Mouse (Mus musculus) adrenal gland, adult 2 months (tissue): ENCODE measurements around the gene Mga. TPM values are rescaled to one million over a fixed set of nuclear protein-coding genes. Genes with fewer than 3 reads are reported as not detected.

ENCODE experiments used
- DNase-seq: peaks from one replicate; pipeline ENCODE4 v3.0.0; 2021
- long read RNA-seq: library from polyadenylated mRNA; stranded (forward); transcript quantifications from one replicate; pipeline ENCODE4 v2.0.0, GENCODE M21; 2021
- polyA plus RNA-seq: library from polyadenylated mRNA; depleted of rRNA; stranded (reverse); fragments of >200 nt; gene quantifications from 2 replicates; pipeline ENCODE4 v1.2.3, GENCODE M21; 2012; rRNA removed
- total RNA-seq, 2 experiments: library from RNA; stranded (reverse); gene quantifications; 2 replicates each; pipeline ENCODE4 v1.2.3; 2021

The Mga gene
- total RNA-seq (10 to 100 TPM; 40.5 to 43.6 TPM), polyA plus RNA-seq (8.1 and 10.3 TPM in 2 replicates)
- long read RNA-seq, partial matches to known transcripts = 1 of 3 reads
- long read RNA-seq, other reads (novel, unspliced or antisense) = 1 of 3 reads

DNA sequence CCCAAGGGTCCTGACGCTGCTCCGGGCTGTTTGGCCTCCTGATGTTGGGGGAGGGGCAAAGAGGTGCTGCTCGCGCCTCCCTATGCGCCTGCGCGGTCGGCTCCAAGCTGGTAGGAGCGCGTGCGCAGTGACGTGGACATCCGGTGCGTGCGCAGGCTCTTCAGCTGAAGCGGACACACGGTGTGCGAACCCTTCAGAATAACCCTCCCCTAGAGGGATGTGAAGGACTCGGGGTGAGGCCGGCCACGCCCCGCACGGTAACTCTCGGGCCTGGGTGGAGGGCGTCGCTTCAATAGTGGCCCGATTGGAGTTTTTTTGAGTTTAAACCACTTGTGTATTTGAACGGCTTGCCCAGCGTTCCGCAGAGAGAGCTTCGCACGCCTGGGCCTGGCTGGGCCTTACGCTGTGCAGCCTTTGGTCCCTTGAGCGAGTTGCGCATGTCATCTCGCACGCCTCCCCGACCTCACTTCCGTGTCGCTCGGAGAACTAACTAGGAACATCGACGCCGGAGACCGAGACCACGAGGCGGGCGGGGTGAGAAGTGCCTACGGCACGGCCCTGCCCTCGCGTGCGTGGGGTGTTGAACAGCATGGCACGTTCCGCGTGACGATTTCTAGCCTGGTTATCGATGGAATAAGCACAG is at the start of gene Mga:
Gene Mga, plus strand, starts transcription at position 139 of the 643 bp plus-strand sequence.
- peak; percentile 95 for DNase-seq

DNA sequence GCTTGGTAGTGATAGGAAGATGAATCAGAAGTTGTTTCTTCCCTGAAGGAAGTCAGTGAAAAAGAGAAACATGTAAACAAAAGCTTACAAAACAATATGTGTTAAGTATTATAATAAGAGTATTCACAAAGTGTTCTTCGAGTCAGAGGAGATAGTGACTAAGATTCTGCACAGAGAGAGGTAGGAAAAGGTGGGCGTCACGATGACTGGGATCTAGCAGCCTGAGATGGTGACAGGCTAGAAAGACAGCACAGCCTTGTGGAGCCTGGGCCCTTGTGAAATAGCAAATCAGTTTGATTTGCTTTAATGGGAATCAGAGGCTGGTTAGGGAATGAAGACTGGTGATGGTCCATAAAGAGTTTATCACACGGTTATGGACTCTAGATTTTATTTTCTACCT is 43.2 kb upstream of the Mga start:
- no peak for DNase-seq

DNA sequence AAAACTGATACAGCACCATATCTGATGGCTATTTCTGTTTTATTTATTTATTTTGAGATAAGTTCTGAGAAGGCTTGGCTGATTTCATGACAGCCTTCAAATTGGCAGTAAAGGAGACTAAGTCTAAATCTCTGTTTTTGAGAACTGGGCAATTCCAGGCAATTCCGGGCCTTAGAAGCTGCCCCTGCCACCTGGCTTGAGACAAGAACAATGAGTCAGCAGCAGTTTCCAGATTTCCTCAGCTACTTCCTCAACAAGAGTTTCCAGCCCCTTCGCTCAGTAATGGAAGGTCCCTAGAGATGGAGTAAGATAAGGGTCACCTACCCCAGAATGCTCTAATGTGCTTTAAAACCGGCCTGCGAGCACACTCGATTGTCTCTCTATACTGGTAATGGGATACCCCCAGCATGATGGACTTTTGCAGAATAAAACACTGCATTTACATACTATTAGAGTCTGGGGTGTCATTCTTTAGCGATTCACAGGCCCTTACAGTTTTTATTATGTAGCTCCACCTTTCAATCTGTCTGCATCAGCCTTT is 41.6 kb upstream of the Mga start:
- DNase-seq = no peak

DNA sequence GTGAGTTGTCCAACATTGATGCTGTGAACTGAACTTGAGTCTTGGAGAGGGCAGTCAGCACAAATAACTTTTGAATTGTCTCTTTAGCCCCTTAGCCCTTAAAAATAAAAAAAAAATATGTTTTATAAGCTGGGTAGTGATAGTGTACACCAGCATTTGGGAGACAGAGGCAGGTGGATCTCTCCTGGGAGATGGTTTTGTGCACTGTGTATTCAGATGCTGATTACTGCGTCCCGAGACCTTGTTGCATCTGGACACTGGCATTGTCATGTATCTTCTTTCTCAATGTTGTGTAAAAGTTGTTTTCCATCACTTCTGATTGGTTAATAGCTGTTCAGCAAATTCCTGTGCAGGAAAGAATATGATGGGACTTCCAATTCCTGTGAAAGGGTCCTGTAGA is 39.7 kb upstream of the Mga start:
- no peak for DNase-seq

DNA sequence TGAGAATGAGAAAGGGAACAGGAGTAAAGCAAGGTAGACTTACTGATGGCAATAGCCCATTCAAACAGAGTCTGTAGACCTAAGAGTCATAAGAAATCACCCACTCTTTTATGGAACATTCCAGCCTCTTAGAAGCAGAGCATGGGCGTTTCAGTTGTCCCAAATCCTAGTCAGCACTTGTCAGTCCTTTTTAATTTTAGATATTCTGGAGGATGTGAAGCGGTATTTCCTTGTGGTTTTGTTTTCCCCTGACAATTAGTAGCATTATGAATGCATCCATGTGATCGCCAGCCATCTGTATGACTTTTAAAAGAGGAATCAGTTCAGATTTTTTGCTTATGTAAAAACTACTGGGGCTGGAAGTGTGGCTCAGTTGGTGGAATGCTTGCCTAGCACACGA is 32.5 kb upstream of the Mga start:
- DNase-seq = no peak

DNA sequence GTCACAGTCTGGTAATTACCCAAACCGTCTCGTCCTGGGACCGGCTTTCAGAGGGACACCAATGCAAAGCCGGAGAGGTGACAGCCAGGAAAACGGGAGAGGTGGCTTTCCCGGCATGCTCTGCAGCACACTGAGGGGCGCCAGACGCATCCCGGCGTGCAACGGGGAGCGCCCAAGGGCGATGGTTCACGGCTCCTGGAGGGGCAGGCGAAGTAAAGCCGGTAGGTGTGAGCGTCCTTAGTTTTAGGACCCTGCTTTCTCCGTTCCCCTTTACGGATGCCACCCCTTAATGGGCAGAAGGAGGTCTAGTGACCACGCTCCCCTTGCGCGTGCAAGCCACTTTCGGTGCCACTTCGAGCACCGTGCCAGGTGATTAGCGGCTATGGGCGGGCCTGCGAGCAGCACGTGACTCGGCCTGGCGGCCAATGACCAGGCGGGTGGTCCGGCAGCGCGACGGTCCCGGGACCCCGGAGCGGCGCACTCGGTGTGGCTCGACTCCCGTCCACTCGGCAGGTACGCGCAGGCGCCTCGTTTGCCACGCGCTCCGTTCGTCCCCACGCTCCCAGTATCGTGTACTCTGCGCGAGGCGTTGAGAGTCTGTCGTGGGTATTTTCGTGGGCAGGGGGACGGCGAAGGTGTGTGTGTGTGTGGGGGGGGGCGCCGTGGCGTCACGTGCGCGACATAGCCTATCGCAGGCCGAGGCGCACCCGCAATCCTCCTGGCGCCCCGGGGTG is 24.5 kb upstream of the Mga start:
- peak; percentile 88 for DNase-seq

DNA sequence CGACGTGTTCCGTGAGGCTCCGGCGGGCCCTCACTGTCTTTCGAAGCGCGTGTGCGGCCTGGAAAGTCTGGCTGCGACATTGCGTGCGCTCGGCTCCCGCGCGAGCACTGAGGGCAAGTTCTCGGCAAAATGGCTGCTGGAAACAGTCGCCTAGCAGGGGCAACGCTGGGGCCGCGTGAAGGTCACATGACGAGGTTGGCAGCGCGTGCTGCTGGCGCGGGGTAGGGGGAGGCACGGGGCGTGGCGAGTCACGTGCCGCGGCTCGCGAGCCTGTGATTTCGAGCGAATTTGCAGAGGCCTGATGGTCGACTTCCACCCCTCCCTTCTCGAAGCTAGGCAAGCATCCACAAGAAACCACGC is 23.9 kb upstream of the Mga start:
- peak; percentile 92 for DNase-seq

DNA sequence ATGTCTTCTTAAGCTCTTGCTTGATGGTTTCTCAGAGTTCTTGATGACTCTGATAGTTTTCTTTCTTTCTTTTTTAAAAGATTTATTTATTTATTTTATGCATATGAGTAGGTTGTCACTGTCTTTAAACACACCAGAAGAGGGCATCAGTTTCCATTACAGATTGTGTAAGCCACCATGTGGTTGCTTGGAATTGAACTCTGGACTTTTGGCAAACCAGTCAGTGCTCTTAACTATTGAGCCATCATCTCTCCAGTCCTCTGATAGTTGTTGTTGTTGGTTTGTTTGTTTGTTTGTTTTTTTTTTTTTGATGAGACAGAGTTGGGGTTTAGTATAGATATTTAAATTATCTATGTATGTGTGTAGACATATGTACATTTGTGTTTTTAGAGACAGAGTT is 21.0 kb upstream of the Mga start:
- no peak for DNase-seq

DNA sequence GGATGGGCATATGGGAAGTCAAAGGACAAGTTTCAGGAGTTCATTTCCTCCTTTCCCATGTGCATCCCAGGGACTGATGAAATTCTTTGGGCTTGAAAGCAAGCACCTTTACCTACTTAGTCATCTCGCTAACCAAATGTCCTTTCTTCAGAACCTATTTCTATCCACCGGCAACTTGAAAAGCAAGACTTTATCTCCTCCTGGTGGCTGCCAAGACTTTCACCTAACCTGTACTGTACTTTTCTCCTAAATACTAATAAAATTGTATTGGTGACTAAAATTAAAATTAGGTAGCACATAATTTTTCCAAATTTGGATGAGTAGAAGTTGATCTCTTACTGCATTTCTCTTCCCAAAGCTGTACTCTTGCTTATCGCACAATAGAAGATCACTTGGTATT is 9.8 kb upstream of the Mga start:
- no peak for DNase-seq

DNA sequence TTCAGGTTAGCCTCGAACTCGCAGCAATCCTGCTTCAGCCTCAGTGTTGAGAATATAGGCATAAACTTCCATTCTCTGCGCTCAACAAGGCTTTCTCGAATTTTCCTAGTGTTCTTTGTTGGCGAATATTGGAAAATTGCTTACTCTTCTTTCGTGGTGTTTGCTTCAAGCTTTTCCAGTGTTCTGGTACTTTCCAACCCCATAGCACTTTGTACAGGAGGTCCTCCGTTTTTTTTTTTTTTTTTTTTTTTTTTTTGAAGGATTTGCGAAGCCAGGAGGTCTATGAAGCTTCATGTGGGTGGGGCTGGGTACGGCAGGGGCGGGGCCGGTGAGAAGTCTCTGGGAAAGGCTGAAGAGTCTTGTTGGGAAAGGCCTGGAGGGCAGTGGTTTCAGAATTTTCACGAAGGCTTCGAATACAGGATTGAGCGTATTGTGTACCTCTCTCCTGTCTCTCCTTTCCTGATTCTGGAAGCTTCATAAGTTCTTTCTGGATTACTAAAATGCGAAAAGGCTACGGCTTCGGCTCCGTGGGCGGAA is 407 bp upstream of the Mga start:
- DNase-seq = no peak

DNA sequence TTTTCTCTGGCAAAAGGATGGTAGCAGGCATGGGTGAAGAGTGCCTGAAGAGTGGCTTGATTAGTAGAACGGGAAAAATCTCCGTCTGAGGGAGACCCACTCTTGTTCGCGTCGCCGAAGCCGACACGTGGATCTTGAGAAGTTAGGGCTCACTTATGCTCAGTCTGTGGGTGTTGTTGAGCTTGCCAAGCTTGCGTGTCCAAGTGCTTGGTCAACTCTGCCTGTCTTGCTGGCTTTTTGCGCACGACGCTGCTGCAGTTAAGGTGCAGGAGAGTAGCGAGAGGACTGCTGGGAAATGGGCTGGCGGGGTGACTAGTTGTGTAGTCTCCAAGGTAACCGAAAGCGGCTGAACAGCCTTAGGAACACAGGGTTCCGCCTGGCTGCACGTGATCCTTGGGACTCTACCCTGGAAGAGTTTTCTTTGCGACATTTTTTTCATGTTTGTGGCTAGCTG is 1.1 kb downstream of the Mga start:
- DNase-seq = peak; percentile 82

DNA sequence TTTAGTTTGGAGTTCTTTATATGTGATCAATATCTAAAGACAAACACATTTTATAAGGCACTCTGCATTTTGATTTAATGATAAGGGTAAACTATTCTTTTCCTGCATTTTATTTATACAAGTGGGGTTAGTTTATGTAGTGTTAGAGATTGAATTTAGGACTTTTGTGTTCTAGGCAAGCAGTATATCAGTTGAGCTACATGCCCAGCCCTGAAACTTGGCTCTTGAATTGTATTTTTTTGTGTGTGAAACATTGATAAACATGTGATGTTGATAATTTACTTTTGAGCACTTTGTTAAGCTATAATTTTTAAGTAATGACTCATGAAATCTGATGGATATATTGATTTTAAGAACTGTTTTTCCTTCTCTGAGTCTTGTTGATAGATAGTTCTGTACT is 19.0 kb downstream of the Mga start:
- DNase-seq = no peak

DNA sequence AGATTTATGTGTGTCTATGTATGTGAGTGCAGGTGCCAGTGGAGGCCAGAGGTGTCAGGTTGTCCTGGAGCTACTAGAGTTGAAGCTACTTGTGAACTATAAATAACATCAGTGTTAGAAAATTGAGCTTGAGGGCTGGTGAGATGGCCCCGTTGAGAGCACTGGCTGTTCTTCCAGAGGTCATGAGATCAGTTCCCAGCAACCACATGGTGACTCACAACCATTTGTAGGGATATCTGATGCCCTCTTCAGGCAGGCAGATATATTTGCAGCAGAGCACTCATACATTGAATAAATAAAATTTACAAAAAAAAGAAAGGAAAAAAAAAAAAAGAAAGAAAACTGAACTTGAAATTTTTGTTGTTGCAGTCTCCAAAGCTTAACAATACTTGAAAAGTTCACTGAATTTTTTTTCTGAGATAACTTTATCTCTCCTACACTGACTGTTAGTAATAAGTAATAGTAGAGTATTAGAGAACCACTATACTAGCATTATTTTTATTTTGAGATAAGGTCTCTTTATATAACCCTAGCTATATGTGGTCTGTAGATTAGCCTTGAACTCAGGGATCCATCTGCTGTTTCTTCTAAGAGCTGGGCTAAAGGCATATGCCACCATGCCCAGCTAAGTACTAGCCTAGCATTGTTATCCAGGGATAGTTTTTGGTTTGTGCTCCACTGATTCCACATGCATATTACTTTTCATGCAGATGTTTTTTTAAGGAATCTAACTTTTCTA is 20.8 kb downstream of the Mga start:
- DNase-seq = no peak

DNA sequence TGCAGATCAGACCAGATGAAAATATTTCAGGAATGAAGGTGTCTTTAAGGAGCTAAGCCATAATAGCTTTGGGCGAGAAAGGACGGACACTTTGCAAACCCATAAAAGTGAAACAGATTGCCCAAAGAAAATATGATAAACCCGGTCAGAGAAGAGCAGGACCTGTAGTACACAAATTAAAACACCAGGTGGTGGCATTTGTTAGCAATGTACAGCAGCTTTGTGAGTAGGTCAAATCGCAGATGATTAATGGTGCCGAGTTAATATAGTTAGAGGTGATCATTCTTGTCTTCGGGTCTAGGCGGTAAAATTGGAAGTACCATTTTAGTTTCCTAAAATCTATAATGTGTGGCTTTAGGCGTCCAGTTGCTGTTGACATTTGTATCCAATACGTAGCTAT is 73.5 kb downstream of the Mga start:
- peak; percentile 60 for DNase-seq

DNA sequence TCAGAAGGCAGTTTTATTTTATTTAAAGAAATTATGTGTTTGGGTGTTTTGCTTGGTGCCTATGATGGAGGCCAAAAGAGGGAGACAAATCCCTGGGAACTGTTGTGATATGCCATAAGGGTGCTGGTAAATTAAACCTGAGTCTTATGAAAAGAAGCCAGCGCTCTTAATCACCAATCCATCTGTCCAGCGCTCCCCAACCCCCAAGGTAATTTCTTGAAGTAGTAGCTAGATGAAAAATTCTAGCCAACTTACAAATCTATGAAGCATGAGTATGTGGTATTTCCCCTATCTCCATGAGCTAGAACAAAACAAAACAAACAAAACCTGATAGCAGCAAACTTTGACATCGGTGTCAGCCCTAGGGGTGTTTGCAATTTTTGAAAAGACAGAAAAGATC is 74.3 kb downstream of the Mga start:
- no peak for DNase-seq

DNA sequence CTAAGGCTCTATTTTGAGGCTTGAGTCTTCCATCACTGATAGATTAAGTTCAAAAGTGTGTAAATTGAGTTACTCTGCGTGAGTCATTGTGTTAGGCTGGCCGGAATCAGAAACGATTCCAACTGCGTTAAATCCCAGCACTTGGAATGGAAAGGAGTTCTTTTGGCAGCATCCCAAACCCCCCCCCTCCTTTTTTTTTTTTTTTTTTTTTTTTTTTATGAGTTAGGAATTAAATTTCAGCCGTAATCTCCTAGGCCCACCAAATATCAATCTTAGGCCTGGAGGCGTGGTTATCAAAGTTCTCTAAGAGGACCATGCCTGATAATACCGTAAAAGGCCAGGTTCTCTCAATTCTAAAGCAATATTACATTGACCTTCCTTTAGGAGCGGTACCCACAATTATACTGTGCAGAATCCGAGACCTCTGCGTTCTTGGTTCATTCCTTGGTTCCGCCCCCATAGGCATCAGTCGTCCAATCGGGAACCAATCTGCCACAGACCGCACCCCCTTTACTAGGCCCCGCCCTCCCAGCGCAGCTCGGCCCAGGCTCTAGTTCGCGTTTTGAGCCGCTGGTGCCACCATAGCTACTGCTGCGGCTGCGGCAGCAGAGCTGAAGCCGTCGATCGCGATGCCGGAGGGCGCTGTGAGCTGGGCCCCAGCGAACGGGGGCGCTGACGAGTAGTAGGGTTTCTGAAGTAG is 75.0 kb downstream of the Mga start:
- DNase-seq = peak; percentile 98

DNA sequence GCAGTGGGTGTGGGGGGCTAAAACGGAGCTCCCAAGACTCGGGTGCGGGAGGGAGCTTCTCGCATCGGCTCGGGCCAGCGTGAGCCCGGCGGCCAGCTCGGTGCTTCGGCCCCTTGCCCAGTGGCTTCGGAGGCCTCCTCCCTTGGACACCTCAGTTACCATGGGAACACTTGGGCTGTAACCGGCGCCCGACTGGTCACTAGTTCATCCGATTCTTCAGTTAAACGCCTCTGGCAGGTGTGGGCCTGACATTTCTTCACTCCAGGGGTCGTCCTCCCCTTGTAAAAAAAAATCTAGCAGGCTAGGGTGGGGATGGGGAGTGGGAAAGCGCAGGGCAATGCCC is 75.5 kb downstream of the Mga start, which contains the start of gene Mapkbp1:
Gene Mapkbp1, plus strand, starts transcription at position 163 of the 343 bp plus-strand sequence.
- no peak for DNase-seq

DNA sequence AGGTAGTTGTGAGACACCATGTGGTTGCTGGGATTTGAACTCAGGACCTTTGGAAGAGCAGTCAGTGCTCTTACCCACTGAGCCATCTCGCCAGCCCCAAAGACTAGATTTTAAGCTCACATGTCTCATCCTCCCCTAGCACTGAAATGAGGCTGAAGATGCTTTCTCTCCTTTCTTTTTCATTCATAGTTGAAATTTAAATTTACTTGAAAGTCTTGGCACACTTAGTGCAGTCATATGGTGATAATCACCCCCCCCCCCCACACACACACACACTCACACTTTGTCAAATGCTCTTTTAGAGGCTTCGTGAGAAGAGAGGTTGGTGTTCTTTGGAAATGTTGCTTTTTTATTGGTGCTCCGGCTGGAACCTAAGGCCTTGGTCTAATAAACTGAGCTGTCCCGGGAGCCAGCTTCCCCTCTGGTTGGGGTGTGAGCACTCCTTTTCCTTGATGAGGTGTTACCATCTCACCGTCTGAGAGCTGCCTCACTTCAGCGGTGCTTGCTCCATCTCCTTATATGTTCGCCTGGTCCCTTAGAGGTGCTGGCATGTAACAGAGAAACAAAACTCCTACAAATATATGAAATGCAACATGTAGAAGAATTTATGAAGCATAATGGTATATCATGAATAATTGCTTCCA is 83.4 kb downstream of the Mga start:
- DNase-seq = no peak

DNA sequence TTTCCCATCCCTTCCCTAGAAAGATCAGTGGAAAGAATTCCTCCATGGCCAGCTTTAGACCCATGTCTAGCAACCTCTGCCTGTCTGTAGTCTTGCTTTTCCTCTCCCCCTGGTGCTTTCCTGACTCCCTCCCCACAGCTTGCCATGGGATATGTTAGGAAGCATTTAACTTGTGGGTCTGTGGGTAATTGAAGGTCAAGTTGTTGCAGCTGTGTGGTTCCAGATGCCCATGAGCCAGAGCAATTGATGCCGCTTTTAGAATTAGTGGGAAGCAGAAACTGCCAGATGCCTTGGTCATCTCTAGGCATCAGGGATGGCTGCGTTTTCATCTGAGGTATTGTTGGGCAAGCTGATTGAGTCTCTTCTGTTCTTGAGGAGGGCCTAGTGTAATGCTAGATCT is 84.6 kb downstream of the Mga start:
- no peak for DNase-seq

DNA sequence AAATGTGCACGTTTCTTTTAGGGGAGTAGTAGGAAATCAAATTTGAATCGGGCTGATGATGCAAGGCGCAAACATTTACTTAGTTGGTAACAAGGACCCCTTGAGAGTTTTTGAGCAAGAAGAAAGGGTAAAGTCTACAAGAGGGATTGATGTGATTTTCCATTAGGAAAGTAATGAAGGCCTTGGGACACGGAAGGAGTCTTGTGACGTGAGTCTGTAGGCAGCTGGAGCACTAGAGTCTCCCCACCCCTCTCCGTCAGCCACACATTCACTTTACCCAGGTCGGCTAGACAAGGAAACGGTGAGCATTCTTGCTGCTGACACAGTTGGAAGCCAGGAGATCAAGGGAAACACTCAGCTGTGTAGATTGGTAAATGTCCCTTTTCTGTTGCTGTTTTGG is 88.8 kb downstream of the Mga start:
- DNase-seq = no peak

DNA sequence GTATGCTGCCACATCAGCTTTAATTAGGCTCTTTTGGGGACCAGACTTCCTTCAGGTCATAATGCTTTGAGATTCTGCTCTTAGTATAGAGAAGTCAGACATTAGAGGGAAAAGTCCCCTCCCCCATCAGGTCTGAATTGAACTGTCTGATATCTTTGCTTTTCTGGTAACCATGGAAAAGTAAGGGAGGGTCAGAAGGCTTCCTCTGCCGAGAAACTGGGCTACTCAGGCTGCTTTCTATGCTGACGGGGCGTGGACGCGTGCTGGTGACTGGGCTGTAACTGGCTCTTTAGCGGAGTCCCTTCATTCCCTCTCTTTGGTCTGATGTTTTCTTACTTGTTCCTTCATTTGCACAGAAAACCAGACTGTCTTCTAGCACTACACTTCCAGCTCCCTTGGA is 89.3 kb downstream of the Mga start:
- no peak for DNase-seq
